Mouse (Mus musculus) forelimb bud, embryonic 11.5 days (tissue): ENCODE measurements around the gene Plcb1.
"Not testable (repeated sequence)": the region's sequence is repeated elsewhere in the genome, so short reads cannot be mapped to it uniquely, and the experiment has no call there.

Experiments used
- DNase-seq: peaks from one replicate; pipeline ENCODE4 v3.0.0-alpha.2; 2012; ENCODE audit warnings: low read depth, low spot score

The Plcb1 gene

DNA sequence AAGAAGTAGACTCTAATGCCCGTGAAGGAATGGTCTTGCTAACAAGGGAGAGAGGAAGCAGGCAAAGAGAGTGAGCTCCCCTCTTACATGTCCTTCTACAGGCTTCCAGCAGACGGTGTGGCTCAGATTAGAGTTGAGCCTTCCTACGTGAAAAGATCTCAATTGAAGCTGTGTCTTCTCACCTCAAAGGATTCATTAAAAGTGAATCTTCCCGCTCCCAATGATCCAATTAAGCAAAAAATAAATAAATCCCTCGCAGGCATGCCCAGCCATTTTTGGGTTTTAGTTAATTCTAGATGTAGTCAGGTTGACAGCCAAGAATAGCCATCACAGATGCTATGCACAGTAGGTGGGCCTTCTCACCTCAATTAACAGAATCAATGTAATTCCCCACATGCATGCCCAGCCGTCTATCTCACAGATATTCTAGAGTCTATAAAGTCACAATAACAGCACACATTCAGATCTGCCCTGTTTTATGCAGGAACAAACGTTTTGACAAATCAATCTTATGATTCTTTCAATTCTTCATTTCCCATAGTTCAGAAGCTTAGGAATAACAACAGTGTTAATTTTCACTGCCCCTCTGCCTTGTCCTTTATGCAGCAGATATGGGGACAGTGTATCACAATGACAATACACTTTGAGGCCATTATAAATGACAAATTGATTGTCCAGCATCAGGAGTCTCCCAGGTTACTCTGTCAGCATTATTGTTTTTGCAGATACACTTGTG is 520.0 kb downstream of the Plcb1 start:
- DNase-seq = no peak

DNA sequence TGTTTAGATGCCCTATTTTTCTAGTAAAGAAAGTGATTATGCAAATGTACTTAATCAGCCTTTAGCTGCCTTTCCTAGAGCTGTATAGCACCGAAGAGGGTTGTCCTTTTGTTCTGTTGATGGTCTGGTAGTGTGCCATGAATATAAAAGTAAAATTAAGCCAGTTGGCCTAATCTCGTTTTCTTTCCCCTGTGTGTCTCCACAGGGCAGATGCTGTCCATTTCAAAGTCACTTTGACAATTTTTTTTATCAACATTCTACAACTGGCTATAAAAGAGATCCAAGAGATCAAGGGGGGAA is 520.6 kb downstream of the Plcb1 start:
- DNase-seq = no peak

DNA sequence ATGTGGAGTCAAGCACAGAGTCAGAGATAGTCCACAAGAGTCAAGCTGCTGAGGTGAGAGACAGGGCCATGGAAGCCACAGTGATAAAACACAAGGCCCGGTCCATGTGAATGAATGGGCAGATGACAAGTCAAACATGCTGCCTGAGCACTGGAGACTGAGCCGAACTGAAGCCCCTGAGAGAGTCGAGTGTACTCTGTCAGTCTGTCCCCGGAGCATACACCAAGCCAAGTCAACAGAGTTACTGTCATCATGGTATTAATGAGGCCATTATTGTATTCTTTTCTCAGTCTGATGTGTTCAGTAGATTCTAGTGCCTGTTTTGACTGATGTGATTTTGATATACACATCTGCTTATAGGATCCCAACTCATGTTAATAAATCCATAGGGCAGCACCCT is 521.9 kb downstream of the Plcb1 start:
- DNase-seq = no peak

DNA sequence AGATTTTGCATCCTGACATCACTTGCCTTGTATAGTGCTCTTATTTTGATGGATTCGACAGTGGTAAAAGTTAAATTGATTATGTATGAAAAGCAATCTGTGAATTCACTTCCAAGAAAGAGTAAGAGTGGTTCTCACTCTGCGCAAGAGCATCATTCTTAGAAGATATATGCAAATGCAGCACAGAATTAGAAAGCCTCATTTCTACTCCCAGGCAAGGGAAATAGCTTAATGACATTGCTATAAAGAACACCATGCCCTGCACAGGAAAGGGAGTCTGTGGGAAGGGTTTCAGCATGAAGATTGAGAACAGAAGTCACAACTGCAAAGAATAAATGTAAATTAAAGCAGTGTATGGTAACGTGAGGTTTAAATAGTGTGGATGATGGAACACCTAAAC is 530.1 kb downstream of the Plcb1 start:
- DNase-seq = no peak

DNA sequence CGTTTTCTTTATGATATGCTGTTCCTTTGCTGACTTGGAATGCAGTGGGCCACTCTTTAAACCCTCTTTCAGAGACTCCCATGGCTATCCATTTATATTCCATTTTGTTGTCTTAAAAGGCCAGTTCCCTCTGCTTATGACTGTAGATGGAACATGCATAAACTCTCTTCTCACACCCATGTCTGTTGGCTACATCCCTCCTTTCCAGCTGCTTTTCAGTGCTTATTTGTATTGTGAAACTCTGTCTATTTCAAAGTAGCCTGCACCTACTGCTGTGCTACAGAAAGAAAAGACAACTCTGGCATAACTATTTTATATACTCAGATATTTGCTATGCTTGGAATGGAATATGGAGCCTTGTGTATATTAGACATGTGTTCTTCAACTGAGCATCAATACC is 532.3 kb downstream of the Plcb1 start:
- DNase-seq = no peak

DNA sequence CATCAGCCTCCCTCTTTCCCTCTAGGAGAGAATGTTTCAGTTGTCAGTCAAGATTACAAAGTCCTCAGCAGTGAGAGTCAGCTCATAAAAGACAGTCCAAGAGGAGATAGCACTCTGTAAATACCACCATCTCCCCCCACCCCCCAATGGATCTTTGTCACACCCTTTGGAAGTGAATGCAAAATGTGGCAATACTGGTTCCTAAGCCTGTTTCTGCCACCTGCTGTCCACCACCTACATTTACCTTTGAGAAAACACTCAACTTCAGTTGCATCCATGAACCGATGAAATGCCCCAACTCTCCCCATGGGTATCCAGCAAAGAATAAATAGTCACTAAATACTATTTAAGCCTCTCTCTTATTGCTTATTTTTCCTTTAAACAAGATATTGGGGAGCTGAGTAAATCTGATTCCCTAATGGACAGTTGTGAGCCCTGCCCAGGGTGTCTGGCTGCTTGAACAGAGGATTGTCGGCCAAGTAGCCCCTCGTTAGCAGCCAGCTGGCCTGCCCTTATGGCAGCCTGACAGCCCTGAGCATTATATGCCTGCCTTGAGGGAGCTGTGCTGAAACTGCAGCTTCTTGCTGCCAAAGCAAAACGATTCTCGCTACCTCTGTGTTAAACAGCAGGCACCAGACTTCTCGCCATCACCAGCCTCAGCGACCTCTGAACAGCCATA is 537.5 kb downstream of the Plcb1 start:
- no peak for DNase-seq

DNA sequence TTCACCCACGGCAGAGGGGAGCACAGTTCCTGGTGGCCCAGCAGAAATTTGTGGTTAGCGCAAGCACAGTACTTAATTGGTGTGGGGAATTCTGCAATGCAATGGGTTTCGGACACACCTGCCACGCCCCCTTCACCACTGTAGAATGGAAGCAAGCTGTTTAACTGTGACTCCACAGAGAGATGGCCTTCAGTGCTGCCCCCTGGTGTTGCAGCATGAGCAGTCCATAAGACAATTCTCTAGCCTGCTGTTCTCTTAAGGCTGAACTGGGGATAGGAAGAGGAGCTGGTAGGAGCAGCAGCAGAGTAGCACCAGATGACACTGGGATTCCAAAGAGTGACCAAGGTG is 538.1 kb downstream of the Plcb1 start:
- DNase-seq = peak; percentile 85

DNA sequence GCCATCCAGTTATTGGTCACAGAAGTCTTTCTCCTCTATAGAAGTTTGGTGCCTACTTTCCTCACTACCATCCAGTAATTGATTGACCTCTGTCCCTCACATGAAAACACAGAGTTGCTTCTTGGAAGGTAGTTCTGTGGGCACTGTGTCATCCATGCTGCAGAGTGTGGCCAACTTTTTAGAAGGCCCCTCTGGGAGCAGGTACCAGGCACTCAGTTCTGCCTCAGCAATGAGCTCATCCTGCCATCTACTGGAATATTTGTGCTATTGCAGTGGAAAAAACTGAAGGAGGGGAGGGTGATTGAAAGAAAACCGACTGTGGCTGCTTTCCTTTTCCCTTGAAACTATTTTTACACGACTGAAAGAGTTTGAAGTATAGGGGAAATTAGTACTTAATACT is 542.9 kb downstream of the Plcb1 start:
- DNase-seq = peak; percentile 72

DNA sequence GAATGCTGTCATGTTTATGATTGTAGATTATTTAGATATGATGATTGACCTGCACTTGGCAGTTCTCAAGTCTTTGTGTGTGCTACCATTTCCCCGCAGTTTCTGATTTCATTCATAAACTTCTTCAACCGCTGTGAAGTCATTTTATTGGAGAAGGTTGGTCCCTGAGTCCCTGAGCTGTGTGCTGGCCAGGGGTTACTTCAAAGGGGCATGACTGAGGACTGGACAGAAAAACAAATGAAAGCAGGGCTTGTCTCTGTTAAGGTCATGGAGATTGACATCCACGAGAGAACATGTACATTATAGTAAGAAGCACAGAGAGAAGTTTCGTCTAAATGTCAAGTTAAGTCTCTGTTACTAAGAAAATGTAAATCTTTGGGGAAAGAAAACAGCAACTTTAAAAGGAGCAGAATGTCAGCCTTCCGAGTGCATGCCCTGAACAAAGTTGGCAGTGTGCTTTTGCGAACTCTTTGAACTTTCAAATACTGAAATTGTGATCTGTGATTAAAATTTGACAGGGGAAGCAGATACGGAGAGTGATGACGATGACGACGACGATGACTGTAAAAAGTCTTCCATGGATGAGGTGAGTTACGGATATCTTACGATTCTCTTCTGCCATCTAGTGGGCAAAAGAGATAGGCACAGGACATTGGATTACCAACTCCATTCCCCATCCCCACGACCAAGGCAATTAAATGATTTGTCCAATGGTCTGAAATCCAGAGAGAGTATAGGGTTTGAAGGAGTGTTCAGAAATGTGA is 544.1 kb downstream of the Plcb1 start:
- DNase-seq = peak; percentile 74

DNA sequence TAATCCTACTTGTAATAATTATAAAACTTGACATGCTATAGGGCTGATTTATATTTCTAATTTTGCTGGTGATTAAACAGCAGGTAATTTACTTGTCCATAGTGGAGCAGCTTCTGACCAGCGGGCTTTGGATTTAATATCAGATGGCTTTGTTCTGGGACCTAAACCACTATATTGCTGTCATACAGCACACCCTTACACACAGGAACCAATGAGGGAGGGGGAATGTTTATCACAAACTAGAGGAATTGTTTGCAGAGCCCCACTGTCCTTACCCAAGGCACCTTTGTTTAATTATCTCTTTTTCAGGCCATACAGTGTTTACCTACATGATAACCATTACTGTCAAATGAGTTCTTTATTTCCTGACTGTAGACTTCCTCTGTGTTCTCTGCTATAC is 546.0 kb downstream of the Plcb1 start:
- DNase-seq = no peak

DNA sequence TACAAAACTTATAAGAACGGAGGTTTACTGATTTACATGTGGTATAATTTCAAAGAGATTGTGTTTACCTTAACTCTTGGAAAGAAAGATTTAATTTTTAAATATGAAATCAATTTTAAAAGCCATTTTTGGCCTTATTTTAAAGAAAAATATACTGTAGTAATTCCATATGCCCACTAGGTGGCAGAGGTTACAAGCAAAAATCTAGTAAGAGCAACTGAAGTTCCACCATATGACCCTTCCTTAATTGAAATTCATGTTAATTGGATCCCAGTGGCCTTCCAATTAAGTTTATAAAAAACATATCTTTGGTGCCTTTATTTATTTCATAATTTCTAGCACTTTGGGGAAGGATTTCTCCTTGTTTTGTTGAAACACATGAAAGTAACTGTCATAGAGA is 570.4 kb downstream of the Plcb1 start:
- peak; percentile 13 for DNase-seq

DNA sequence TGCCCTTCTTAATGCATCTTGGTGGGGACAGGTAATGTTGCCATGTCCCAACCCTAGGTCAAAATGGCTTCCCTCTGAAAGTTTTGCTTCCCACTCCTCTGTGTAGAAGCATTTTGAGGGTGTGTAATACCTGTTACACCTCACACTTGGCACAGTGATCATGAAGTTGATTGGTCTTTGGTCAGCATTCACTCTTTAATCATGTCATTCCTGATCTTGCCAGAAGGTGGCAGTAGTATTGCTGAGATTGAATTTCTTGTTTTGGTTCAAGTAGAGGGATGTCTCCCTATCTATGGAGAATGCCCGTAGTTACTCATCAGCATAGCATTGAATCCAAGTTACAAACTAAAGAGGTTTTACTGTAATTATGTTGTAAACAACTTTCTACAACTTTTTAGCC is 575.9 kb downstream of the Plcb1 start:
- peak; percentile 54 for DNase-seq

DNA sequence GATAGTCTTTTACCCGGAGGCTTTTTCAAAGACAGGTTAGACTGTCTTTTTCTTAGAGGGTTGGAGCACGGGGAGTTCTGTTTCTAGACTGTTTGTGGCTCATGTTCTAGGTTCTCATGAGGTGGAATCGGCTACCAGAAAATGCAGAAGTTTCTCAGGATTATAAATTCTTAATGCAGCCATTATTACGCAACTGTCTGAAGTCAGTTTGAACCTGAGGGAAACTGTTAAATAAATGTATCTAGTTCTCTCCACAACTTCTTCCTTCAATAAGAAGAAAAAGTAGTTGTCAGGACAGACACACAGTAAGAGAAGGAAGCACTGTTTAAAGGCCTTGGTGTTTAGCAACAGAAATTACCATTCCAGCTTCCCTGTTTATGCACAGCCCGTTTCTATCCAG is 577.1 kb downstream of the Plcb1 start:
- DNase-seq = no peak

DNA sequence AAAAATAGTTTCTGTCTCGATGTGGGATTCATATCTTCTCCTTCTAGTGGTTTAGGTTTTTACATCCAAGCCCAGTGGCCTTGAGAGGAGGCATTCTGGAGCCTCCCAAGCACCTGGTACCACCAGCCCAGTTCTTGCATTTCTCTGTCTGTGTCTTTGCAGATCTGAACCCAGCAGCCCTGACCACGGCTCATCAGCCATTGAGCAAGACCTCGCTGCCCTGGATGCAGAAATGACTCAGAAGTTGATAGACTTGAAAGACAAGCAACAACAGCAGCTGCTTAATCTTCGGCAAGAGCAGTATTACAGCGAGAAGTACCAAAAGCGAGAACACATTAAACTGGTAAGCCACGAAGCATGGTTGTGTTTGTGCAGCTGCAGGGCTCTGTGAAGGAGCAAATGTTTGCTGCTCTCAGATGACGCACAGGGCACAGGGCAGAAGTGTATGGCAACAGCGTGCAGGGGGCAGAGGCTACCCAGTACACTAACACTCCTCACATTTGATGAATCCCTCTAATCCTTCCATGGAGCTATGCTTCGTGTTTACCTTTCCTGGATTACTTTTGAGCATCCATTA is 584.5 kb downstream of the Plcb1 start:
- DNase-seq = no peak

DNA sequence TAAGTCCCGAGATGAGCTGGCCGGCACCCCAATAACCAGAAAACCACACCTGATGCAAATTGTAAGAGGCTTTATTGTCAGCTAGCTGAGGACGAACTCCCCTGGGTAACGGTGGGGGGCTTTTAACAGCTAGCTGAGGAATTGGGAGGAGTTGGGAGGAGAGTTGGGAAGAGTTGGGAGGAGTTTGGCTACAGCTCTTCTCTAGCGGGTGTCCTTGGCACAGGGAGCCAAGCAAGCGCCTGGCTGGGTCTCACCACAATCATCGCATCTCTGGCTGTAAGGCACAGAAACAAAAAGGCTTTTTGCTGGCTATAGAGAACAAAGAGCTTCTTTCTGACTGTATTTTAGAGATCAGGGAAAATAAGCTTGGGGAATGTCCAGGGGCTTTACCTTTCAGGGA is 594.9 kb downstream of the Plcb1 start:
- not testable (repeated sequence) for DNase-seq

DNA sequence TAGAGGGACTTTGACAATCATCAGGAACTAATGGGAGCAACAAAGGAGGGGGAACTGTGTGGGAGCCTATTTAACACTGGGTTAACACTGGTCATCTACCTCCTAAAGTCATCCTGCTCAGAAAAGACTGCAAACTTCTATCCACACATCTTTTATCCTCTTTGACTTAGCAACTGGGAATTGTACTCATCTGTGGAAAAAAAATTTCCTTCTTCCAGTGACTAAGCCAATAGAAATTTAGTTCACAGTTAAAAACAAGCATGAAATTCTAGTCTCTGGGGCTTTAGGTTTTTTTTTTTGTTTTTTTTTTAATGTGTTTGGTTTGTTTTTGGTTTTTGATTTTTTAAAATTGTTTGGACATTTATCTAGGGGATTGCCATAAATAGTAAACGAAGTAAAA is 595.5 kb downstream of the Plcb1 start:
- no peak for DNase-seq

DNA sequence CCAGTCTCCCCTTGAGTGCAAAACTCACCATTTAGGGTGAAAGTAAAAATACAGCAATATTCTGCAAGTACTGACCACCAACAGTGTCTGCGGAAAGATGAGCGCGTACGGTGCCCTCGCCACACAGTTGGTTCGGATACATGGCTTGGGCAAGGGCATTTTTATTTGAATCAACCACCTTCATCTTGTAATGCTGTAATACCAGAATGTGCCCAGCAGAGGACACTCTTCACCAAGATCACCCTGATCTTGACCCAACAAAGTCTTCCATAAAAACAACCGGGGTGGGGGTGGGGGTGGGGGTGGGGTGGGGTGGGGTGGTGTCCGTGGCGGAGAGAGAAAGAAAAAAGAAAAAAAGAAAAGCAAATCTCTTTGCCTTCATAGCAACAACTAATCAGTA is 602.1 kb downstream of the Plcb1 start:
- DNase-seq = peak; percentile 5

DNA sequence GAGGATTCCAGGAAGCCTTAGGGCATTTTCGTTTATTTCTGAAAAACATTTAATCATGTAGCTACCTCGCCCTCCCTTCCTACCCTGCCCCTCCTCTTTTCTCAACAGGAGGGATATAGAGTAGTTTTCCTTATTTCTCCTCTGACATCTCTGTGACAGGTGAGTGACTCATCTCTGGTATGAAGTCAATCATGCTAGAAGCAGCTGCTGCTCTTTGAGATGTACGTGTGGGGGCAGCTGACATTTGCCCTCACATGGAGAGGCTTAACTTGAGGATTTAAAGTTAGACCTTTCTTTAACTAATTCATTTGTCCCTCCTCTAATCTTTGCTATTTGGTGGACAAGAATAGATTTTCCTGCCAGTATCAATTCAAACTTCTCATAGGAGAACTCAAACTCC is 608.8 kb downstream of the Plcb1 start:
- DNase-seq = no peak

DNA sequence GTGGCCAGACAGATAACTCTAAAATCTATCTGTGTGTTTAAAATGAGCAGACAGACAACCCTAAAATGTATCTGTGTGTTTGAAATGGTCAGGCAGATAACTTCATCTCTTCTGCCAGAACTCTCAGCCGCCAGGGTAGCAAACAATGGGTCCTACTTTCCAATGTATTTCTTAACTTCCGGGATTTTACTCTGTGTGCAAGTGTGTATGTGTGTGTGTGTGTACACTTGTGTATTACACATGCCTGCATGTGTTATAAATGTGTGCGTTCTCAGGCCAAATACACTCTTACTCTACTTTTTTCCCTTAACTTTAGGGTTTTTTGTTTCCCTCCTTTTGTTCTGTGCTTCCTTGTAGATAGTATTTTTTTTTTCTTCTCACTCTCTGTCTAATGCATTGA is 610.5 kb downstream of the Plcb1 start:
- no peak for DNase-seq

DNA sequence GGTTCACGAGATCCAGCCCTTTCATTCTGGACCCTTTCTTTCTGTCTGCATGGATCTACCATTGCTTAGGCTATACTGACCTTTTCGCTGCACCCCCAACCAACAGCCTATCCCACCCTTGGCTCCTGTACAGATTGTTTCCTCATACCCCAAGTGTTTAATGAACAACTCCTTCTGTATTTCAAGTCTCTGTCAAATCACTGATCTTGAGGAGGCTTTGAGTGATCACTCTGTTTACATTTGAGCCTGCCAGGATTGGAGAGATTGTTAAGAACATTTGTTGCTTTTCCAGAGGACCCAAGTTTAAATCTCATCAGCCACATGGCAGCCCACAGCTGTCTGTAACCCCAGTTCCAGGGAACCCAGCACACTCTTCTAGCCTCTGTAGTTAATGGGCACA is 612.1 kb downstream of the Plcb1 start:
- no peak for DNase-seq

DNA sequence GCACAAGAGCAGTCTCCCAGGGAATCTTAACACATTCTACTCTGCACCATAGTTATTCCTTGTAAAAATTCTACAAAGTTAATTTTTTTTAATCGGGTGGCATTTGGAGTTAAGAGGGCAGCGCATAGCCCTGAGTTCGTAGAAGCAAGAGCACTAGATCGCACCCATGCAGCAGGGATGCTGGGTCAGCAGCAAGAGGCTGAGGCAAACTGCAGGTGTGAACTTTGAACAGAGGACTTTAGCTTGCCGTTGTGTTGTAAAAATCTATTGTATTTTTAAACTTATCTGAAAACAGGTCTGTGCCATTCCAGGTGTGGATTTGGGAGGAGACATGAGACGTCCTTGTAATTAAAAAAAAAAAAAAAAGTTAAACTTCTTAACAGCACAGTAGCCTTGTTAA is 613.9 kb downstream of the Plcb1 start:
- DNase-seq = no peak

DNA sequence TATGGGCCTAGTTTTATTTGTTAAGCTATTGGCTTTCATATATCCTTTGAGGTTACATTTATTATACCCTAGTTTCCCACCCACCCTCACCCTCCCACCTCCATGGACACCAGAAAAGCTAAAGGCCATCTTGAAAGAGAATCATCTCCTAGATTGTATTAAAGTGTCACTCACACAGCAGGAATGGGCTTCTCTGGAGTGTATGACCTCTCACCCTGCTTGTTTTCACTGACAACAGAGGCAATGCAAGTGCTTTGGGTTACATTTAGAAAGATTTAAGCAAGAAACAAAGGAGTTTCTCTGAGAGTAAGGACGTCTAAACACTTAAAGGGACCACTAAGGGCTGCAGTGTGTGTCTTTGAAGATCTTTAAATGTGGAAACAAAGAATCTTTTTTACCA is 617.0 kb downstream of the Plcb1 start:
- no peak for DNase-seq

DNA sequence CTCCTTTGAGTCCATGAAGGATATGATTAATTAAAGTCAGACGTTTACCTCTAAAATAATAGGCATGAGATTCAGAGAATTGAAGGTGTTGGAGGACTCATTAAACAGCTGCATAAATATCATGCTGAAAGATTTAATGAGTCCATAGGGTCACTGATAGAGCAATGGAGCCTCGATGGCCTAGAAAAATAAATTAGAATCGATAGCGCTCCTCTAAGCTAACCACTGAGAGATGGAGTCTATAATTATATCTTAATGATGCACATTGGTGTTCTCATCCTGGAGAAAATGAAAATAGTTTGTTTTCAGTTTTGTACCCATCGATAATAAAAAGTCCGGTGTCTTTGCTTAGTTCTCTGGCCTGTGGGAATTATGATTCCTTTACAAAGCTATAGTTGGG is 617.5 kb downstream of the Plcb1 start:
- DNase-seq = no peak
